Mouse (Mus musculus) thymus, postnatal 0 days (tissue): ENCODE measurements around the gene Wdr18. TPM values are rescaled to one million over a fixed set of nuclear protein-coding genes. Genes with fewer than 3 reads are reported as not detected.

Experiments used
- DNase-seq: peaks from one replicate; pipeline ENCODE4 v3.0.0-alpha.2; 2015; ENCODE audit warnings: low spot score
- polyA plus RNA-seq: library from polyadenylated mRNA; unstranded; fragments of >200 nt; fragmentation: Nextera tagmentation; extraction: Ambion mirVana; gene quantifications from 2 replicates; pipeline ENCODE4 v1.2.1, GENCODE M21; 2015

Gene Wdr18
- polyA plus RNA-seq, 1 experiment from 2014 or later, result 77.5 TPM

- DNase-seq, result no peak
Observed at GRCm38 (mm10) chr10:79976722-79977107, 16.8 kb downstream of the Wdr18 start.

- no peak for DNase-seq
Observed at GRCm38 (mm10) chr10:79977324-79977723, 17.4 kb downstream of the Wdr18 start.

GRCm38 (mm10) chr10:79978061-79978460 lies 18.1 kb downstream of the Wdr18 start:
- DNase-seq, result no peak

- no peak for DNase-seq
Observed at GRCm38 (mm10) chr10:79979401-79980155, 19.6 kb downstream of the Wdr18 start.

GRCm38 (mm10) chr10:79983205-79983604 lies 23.3 kb downstream of the Wdr18 start:
- no peak for DNase-seq

GRCm38 (mm10) chr10:79983670-79984069 lies 23.7 kb downstream of the Wdr18 start:
- peak; percentile 72 for DNase-seq

GRCm38 (mm10) chr10:79984195-79984816 lies 24.4 kb downstream of the Wdr18 start, which contains the start of gene Tmem259:
Tmem259 (minus strand) TSS chr10:79984330.
- DNase-seq, result peak; percentile 89

- peak; percentile 98 for DNase-seq
Observed at GRCm38 (mm10) chr10:79984871-79985270, 24.9 kb downstream of the Wdr18 start.

- DNase-seq, result peak; percentile 83
Observed at GRCm38 (mm10) chr10:79985334-79986231, 25.6 kb downstream of the Wdr18 start.

GRCm38 (mm10) chr10:79986232-79986878 lies 26.4 kb downstream of the Wdr18 start:
- no peak for DNase-seq

- DNase-seq, result peak; percentile 92
Observed at GRCm38 (mm10) chr10:79986963-79987362, 27.0 kb downstream of the Wdr18 start.

- peak; percentile 14 for DNase-seq
Observed at GRCm38 (mm10) chr10:79987771-79988505, 28.0 kb downstream of the Wdr18 start.

- DNase-seq, result peak; percentile 63
Observed at GRCm38 (mm10) chr10:79988506-79989271, 28.7 kb downstream of the Wdr18 start, which contains the start of gene Cnn2. Cnn2 (plus strand) TSS chr10:79988584.

GRCm38 (mm10) chr10:79989272-79989786 lies 29.4 kb downstream of the Wdr18 start:
- no peak for DNase-seq

- no peak for DNase-seq
Observed at GRCm38 (mm10) chr10:79989870-79990269, 29.9 kb downstream of the Wdr18 start.

- DNase-seq, result no peak
Observed at GRCm38 (mm10) chr10:79991099-79991498, 31.1 kb downstream of the Wdr18 start.

- DNase-seq, result no peak
Observed at GRCm38 (mm10) chr10:79991548-79991947, 31.6 kb downstream of the Wdr18 start.

GRCm38 (mm10) chr10:79994397-79995115 lies 34.6 kb downstream of the Wdr18 start:
- peak; percentile 25 for DNase-seq

GRCm38 (mm10) chr10:79995636-79996035 lies 35.7 kb downstream of the Wdr18 start:
- DNase-seq, result no peak
